Mouse (Mus musculus) right cerebral cortex, postnatal 14 days (tissue): ENCODE measurements around the gene Tbc1d1.

ENCODE experiments used
- DNase-seq: peaks from one replicate; pipeline ENCODE4 v3.0.0; 2022

Gene Tbc1d1

DNA sequence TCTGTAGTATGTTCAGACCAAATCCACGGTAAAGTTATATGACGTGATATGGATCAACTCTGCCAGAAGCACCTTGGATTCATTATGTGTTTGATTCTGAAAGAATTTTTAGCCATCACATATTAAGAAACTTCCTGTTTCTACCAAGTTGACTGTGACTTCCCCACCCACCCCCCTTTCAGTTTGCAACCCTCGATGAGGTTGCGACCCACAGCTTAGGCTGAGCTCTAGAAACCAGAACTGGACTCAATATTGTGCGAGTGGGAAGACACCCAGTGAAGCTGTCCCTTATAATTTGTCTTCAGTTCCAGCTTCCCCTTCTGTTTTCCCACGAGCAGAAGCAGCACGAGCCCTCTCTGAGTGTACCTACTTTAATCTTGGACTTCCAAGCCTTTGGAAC is 55.2 kb downstream of the Tbc1d1 start:
- DNase-seq, result no peak

GRCm38 (mm10) chr5:64212206-64212605 is 56.1 kb downstream of the Tbc1d1 start:
- no peak for DNase-seq

GRCm38 (mm10) chr5:64212619-64213018 is 56.5 kb downstream of the Tbc1d1 start:
- DNase-seq, result no peak

DNA sequence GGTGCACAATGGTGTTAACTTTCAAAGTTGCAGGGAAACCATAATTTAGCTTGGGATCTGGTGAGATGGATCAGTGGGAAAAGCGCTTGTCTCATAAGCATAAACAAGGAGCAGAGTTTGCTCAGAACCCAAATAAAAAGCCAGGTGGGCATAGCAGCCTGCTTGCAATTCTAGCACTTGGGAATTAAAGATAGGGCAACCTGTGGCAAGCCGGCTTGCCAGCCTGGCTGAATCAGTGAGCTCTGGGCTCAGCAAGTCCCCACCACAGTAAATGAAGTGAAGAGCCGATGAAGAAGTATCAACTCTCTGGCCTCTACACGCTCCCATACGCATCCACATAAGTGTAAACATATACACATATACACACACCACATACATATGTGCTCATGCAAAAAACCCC is 59.7 kb downstream of the Tbc1d1 start:
- DNase-seq, result no peak

- no peak for DNase-seq
Observed at GRCm38 (mm10) chr5:64216326-64216725, 60.2 kb downstream of the Tbc1d1 start.

- no peak for DNase-seq
Observed at GRCm38 (mm10) chr5:64217256-64217655, 61.2 kb downstream of the Tbc1d1 start.

GRCm38 (mm10) chr5:64217816-64218602 is 61.9 kb downstream of the Tbc1d1 start:
- no peak for DNase-seq

GRCm38 (mm10) chr5:64218603-64218999 is 62.5 kb downstream of the Tbc1d1 start:
- no peak for DNase-seq

DNA sequence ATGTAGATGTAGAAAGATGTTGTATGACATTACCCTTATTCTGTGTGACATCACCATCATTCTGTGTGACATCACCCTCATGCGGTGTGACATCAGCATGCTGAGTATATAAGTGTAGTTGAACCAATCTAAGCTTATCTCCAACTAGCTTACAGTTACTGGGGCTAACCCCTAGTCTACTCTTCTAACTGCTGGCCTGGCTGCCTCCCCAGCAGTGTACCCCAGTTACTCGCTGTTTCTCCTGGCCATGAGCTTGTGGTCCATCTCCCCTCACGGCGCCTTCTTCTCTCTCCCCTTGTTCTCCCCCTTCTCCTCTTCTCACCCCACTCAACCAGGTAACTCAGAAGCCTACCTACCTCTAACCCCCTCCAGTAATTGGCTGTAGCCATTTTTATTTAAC is 64.7 kb downstream of the Tbc1d1 start:
- no peak for DNase-seq

GRCm38 (mm10) chr5:64224735-64225425 is 68.8 kb downstream of the Tbc1d1 start:
- DNase-seq, result no peak

DNA sequence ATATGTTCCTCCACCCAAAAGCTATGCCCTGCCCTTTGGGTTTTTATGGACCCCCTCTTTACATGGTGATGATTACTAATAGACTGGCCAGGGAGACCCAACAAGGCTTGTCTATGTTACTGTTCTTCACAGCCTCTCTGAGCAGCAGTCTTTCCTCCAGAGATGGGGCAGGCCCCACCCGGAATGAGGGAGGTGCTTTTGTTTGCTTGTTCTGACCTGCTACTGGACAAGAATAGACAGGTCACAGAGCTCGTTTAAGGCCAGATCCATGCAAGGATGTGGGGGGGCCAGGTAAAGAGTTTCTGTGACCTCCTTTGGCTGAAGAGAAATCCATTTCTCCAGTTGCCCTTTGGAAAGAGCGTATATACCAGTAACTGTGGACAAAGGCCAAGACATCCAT is 72.1 kb downstream of the Tbc1d1 start:
- DNase-seq, result no peak

GRCm38 (mm10) chr5:64229336-64229866 is 73.3 kb downstream of the Tbc1d1 start:
- no peak for DNase-seq

DNA sequence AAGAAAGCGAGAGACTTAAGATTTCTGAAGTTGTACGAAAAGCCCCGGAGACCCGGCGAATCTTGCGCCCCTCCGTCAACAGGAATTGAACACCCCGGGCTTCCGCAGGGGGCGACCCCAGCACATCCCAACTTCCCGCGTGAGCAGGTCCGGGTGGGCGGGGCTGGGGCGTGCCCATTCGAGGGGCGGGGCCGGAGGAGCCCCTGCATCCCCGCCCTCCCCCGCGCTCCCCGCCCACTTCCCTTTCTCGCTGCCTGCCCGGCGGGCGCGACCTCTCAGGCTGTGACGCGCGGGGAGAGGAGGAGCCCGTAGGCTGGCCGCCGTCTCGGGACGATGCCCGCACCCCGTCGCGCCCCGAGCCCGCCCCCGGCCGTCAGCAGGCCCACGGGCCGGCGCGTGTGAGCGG is 74.0 kb downstream of the Tbc1d1 start:
- DNase-seq, result peak; percentile 76

GRCm38 (mm10) chr5:64230507-64231041 is 74.5 kb downstream of the Tbc1d1 start:
- no peak for DNase-seq

DNA sequence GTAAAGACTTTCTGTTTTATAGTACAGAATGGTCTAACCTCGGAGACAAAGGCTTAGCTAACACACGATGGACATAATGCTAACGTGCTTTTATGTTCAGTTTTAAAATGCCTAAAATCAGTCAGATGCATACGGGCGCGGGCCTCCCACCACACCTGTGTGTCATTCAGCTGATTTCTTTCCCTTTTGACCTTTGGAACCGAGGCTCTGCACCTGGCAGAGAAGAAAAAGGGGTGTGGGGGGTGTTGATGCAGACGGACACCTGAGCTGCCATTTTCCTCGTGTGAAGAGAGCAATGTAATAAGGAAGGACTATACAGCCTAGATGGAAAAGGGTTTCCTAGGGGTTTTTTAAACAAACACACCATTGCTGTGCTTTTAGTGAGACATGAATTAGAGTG is 76.8 kb downstream of the Tbc1d1 start:
- no peak for DNase-seq

- DNase-seq, result no peak
Observed at GRCm38 (mm10) chr5:64234269-64234985, 78.3 kb downstream of the Tbc1d1 start.

DNA sequence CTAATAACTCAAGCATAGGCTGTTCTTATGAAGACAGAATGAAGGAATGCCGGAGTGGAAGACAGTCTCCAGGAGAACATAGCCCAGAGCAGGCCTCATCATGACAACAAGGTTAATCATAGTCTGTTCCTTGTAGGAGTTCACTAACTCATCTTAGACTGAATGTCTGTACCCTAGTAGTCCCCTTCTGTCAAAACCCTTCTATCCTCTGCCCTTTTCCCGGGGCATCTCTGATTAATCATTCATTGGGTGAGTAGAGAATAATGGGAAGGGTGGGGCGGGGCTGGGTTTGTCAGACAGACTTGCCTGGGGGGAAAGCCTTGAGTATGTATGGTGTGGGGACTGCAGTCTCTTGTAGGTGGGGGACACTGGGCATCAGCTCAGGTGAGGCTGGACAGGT is 79.1 kb downstream of the Tbc1d1 start:
- no peak for DNase-seq

GRCm38 (mm10) chr5:64236561-64236960 is 80.5 kb downstream of the Tbc1d1 start:
- no peak for DNase-seq

GRCm38 (mm10) chr5:64237263-64237662 is 81.2 kb downstream of the Tbc1d1 start:
- no peak for DNase-seq

DNA sequence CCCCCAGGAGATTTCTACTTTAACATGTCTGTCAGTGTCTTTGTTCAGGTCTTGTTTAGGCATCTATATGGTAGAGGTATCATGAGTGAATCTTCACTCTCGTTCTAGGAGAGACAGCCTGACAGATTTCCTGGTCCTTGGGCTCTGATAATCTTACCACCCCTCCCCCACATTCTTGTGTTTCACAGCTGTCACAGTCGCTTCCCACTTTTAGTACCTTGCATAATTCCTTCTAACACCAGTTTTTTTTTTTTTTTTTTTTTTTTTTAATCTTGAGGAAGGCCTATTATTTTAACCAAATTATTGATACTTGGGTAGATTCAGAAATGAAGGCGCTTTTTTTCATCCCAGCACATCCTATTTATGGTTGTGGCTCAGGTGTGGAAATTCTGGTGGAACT is 81.6 kb downstream of the Tbc1d1 start:
- no peak for DNase-seq

- no peak for DNase-seq
Observed at GRCm38 (mm10) chr5:64238894-64239652, 83.0 kb downstream of the Tbc1d1 start.

DNA sequence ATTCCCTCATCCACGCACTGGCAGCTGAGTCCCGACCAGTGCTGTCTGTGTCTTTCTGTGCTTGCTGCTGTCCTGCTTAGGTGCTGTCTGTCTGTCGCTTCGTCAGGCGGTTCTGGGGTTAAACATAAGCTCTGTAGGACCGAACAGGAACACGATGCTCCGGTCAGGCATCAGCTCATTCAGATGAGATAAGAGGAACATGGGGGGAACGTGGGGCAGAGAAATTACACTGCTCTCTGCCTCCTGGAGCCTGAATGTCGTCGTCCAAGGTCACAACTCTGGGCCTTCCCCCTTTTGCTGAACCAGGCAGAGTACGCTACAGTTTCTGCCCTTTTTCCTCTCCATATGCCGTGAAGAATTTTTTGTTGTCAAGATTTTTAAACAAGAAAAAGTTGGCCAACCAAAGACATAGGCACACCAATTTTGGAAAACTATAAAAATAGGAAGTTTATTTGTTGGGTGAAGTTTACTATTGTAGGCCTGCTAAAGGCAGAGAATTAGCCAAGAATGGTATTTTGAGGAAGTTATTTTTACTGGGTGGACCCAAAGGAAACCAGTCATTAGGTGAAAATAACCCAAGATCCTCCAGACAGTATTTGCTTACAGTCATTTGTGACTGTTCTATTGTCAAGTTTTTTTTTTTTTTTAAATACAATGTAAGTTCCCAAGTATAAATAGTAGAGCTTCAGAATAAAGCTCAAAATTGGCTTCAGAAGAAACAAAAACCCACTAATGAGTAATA is 85.0 kb downstream of the Tbc1d1 start:
- no peak for DNase-seq
